Mouse (Mus musculus) T-cell, adult 2 months (primary cell): ENCODE results near the gene Hlcs.

Experiments
- DNase-seq: peaks from one replicate; pipeline ENCODE4 v3.0.0; 2022; ENCODE audit warnings: low spot score

Hlcs gene

GRCm38 (mm10) chr16:94162000-94162399, 151.4 kb downstream of the Hlcs start:
- no peak for DNase-seq

DNA sequence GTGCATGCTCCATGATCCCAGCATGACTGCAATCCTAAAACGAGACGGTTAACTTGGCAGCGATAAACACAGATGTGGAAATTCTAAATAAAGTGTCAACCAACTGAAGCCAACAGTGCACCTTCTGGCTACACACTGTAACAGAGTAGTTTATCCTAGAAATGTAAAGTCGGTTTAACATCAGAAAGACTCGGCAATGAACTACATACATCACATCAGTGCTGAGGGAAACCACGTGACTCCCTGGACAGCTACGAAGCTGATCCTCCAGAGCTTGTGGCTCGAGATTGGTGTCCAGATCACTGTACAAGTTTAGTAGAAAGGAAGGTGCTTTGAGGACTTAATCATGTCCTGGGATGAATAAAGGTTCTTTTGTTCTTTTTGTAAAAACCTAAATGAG, 155.6 kb downstream of the Hlcs start:
- no peak for DNase-seq

- DNase-seq: no peak
Observed at GRCm38 (mm10) chr16:94155041-94155653, 158.2 kb downstream of the Hlcs start.

DNA sequence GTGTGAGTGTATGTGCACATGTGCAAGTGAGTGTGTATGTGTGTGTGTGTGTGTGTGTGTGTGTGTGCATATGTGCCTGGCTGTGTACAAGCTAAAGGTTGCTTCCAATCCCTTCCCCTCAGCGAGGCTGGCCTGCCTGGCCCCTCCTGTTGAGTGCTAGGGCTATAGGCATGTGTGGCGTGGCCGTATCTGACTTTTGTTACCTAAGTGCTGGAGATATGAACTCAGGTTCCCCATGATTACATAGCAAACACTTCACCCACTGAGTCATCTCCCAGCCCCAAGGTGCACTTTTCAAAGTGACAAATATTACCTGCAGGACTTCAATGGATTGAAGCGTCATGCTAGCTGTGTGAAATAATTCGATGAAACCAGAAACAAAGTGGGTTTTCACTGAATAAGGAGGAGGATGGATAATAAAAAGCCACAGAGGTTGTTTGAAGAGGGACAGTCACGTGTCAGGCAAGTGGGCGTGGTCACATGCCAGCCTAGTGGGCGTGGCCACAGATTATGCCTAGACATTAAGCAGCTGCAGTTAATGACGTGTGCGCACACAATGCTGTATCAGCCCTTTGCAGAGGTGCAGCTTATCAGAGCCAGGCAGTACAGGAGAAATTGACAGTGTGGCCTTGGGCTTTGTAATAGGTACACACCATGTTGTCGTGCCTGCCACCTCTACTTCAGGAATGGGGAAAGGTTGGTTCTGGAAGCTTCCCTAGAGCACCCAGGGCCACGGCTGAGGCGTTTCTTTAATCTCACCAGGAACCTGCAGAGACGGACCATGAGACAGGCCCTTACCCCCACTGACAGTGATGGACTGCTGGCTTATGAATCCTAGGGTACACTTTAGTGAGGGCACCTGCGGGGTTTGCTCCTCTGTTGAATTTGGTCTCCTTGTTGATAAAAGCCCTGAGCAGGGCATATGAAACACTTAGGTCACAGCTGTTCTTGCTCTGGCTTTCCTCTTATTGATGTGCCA, 163.0 kb downstream of the Hlcs start:
- no peak for DNase-seq

DNA sequence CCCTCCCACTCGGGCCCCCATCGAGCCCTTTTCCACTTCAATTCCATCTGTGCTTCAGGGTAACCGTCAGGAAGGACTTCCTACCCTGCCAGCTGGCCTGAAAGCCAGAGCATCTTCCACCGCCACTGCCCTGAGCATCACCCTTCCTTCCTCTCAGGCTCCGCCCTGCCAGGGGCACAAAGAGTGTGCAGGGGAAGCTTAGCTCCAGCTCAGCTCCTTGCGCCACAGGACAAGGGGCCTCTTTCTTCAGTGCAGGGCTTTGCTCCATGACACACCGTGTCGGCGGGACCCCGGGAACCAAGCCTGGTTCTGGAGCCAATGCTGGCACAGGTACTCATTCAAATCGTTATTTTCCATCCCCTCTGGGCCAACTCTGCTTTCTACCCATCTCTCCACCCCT, 165.2 kb downstream of the Hlcs start:
- DNase-seq: no peak

DNA sequence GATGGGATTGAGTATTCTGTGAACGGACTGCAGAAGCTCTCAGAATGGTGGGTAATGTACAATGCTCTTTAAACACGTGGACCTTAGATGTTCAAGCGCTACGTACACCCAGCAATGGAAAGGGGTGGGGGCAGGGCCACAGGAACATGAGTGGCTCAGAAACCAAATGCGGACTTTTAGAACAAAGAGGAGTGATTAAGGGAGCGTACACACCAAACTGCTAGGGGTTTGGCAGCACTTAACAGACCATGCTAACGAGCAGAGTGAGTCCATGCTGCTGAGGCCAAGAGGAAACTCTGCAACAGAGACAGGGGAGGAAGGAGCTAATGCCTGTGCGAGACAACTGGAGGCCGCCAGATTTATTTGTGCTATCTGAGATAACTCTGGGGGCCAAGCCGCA, 170.0 kb downstream of the Hlcs start:
- no peak for DNase-seq

DNA sequence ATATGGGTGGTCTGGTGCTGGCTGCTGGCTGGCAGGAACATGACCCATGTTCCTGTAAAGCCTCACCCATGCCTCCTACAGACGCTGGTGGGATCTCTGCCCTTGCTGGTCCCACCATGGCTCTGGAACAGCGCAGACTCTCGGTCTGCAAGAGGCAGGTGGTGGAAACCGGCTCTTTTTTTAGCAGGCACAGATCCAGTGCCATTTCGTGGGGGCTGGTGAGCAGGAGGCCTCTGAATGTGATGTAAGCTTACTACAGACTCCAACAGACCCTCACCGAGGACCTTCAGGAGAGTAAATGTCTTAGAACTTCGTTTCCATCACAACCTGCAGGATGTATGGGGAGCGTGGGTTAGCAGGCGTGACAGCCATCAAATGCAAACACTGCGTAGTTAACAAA, 172.6 kb downstream of the Hlcs start:
- DNase-seq: no peak

- no peak for DNase-seq
Observed at GRCm38 (mm10) chr16:94134218-94134617, 179.2 kb downstream of the Hlcs start.

- no peak for DNase-seq
Observed at GRCm38 (mm10) chr16:94128236-94128835, 185.0 kb downstream of the Hlcs start.

DNA sequence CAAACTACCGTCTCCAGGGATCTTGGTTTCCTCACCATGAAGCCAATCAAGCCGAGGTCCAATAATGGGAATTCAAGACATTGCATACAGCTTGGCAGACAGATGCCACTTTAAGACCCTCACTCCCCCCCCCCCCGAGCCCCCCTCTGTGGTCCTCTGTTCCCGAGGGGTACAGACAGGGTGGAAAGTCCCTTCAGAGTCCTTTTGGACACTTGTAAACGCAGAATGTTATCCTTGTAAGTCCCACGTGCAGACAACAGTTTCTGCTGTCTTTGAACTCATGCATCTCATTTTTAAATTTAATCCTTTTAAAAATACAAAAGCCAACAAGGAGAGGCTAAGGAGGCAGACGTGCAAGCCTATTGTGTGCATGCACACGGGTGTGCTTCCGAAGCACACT, 187.2 kb downstream of the Hlcs start:
- no peak for DNase-seq

GRCm38 (mm10) chr16:94125172-94125981, 188.0 kb downstream of the Hlcs start:
- no peak for DNase-seq

GRCm38 (mm10) chr16:94123247-94123646, 190.1 kb downstream of the Hlcs start:
- DNase-seq: no peak

DNA sequence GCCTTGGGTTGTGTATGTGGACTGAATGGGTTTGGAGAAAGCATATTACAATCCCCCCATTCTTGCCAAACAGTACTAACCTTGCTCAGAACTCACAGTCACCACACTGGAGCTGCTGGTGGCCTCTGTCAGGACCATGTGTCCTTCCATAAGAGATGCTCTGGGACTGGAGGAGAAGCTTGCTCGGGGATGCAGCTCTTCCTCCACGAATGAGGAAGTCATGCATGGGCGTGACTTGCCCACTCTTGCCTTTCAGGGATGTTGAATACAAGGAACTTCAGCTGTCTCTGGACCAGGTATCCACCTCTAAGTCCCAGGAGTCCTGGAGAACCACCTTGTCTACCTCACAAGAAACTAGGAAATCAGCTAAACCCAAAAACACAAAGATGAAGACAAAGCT, 191.0 kb downstream of the Hlcs start:
- no peak for DNase-seq

- no peak for DNase-seq
Observed at GRCm38 (mm10) chr16:94118394-94118793, 195.0 kb downstream of the Hlcs start.

GRCm38 (mm10) chr16:94117333-94117732, 196.0 kb downstream of the Hlcs start:
- DNase-seq: no peak

DNA sequence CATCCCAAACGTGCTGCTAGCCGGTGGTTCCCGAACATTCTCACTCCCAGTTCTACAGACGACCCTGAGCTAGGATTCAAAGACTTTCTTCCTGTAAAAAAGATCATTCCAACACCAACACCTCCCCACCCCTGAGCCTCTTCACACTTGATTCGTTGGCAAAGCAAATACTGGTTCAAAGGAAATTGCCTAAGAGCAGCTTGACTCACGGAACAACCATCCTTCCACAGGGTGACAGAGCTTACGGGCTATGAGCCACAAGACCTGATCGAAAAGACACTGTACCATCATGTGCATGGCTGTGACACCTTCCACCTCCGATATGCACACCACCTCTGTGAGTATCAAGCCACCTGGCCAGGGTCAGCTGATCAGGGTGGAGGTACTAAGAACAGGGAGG, 198.7 kb downstream of the Hlcs start:
- DNase-seq: no peak

DNA sequence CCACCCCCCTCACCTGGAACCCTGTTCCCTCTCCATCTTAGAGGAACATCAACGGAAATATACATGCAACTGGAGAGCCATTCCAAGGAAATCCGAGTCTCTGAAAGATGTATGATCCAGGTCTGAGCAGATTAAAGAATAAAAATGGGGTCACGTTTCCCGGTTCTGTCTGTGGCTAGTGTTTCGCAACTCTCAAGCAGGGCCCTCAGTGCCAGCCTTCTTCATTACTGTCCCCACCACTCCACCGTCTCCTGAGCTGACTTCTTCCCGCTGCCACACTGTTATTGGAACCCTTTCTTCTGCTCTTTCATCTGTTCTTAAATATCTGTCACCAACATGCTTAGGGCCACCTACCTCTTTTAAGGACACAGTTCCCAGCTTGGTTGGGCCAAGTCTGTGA, 200.2 kb downstream of the Hlcs start:
- no peak for DNase-seq

- no peak for DNase-seq
Observed at GRCm38 (mm10) chr16:94097724-94098455, 215.5 kb downstream of the Hlcs start.

GRCm38 (mm10) chr16:94096479-94096878, 216.9 kb downstream of the Hlcs start:
- no peak for DNase-seq

- DNase-seq: no peak
Observed at GRCm38 (mm10) chr16:94095109-94095822, 218.1 kb downstream of the Hlcs start.
